Mouse (Mus musculus) embryonic fibroblast, embryonic 13.5 days (primary cell): ENCODE data around the gene Glb1.

Experiments used
- CTCF ChIP-seq: IDR thresholded peaks from 2 replicates; pipeline ENCODE4 v1.5.1; 2011; ENCODE audit warnings: mild to moderate bottlenecking, control low read depth, low read length, moderate library complexity, borderline replicate concordance; ENCODE audit not compliant: insufficient read depth
- POLR2A ChIP-seq: IDR thresholded peaks from 2 replicates; pipeline ENCODE4 v1.6.1; 2011; ENCODE audit warnings: low read depth, mild to moderate bottlenecking, control low read depth, low read length, moderate library complexity

DNA sequence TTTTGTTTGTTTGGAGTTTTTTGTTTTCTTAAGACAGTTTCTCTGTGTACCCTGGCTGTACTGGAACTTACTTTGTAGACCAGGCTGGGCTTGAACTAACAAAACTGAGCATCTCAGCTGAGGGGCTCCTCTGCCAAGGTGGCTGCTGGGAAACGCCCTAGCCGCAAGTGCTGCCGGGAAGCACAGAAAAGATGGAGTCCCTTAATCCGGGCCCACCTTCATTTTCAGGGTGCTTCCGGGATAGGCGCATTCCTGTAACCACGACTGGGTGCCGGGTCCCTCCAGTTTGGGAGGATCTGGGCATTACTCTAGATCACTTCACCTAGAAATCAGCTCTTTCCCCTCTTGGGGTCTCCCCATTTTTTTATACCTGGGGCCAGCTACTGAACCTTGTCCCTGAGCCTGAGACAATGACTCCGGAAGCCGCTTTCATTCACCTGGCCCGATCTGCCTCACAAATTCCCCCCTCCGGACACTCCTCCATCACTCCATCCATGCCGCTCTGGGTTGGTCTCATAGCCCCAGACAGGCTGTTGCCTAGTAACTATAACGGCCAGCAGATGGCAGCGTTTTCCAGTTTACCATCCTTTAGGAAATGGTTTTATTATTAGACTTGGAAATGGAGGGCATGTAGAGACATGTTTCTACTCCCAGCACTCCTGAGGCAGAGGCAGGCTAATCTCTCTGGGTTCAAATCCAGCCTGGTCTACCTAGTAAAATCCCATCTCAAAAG is 99.1 kb downstream of the Glb1 start:
- no peak for TF ChIP-seq CTCF
- TF ChIP-seq POLR2A = no peak
